Mouse (Mus musculus) gastrocnemius, adult 8-10 months (tissue): Measurements from ENCODE around the gene Marveld3. TPM values are rescaled to one million over a fixed set of nuclear protein-coding genes. Genes with fewer than 3 reads are reported as not detected.

Experiments
- DNase-seq, 2 experiments: peaks; one replicate each; pipeline ENCODE4 v3.0.0; 2022; ENCODE audit warnings: low spot score in 2 of 2
- total RNA-seq, 4 experiments: library from RNA; stranded (reverse); gene quantifications; 2 replicates each; pipeline ENCODE4 v1.2.4; 2022

Marveld3 gene
- total RNA-seq, 4 experiments from 2014 or later = not detected

DNA sequence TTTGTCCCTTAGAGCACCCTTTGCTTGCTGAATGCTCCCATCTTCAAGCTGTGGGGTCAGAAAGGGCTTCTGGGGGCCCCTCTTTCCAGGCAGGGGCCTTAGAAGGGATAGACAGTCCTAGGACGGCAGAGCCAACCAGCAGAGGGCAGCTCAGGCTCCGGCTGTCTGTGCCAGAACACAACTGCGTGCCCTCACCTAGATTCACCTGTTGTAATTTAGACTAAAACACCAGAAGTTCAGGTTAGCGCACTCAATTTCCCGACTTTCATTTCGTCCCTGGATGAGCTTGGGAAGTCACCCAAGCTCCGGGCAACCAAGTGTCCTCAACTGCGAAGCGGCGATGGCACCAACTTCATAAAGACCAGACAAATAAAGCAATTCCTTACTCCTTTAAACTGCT lies 6.8 kb upstream of the Marveld3 start:
- no peak for DNase-seq

DNA sequence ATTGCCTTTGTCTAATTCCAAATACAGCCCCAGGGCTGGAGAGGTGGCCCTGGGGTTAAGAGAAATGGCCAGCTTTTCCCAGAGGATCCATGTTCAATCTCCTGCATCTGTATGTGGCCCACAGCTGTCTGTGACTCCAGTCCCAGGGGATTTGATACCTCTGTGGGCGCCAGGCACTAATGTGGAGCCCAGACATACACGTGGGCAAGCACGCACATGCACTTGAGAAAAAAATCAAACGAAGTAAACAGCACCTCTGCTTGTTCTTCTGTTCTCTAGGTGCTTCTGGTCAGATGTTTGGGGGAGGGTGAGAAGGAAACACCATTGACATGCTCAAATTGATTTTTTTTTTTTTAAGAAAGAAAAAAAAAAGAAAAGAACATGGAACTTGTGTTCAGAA lies 2.1 kb upstream of the Marveld3 start:
- no peak for DNase-seq

DNA sequence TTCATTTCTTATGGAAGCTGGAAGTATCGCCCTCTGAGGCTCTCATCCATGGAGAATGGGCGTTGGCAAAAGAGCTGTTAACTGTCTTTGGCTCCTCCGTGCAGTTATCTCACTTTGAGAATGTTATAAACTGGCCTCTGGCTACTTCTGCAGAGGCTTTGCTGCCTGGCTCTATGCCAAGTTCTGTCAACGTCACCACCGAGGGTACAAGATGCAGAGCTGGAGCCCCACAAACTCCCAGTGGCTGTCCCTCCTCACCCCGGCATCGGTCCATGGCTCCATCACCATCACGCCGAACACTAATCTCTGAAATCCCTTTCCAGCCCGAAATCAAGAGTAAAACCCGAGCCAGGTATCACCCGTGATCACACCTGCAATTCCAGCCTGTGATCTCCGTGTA lies 1.4 kb upstream of the Marveld3 start:
- DNase-seq = no peak

DNA sequence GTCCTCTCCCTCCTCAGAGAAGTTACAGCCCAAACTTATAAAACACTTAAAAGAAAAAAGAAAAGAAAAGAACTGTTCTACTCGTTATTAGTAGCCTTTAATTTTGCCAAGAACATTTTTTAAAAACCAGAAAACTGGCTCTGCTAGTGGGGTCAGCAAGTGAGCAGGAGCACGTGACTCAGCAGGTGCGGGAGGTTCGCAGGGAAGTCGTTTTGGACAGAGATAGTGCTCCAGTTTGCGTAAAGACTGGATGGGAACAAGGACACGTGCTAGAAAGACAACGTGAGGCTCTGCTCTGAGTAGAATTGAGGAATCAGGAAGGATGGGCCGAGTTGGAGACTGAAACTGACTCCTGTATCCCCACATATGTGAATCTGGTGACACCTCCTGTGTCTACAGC lies 893 bp upstream of the Marveld3 start:
- DNase-seq = no peak

DNA sequence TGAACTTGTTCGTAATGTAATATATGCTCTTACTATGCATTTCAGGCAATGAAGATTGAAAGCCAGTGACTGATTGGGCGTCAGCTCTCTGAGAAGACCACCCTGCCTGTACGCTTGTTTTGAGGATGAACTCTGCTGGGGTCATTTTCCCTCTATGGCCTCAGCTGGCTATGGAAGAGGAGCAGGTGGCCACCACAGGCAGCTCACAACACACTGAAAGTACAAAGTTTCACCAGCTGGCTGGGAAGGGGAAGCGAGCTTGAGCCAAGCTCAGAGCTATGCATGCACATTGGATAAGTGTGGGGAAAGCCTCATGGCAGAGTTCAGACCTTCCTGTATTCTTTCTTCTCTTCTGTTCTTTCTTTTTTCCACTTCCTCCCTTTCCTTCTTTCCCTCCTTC lies 2.9 kb downstream of the Marveld3 start:
- no peak for DNase-seq

DNA sequence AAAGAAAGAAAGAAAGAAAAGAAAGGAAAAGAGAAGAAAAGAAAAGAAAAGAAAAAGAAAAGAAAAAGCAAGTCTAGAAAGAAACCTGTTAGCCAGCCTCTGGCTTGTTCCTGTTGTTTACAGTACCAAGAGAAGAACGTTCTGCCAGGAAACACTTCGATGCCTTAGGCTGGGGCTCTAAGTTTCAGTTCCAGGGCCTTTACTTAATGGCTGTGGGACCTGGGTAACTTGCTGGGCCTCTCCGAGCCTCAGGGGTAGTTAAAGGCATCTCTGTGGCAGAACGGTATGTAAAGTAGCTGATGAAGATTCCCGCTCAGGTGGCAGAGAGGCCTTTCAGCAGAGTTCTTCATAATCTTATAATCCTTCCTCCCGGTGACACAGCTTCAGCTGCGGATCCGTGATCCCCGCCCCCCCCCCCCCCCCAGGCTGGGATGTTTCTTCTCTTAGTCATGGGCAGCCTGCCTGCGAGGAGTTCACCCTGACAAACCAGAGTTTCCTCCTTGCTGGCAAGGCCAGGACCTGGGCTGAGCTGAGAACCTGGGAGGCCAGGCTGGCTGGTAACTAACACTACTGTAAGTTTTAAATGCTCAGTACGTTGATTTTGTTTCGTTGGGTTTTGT lies 3.9 kb downstream of the Marveld3 start:
- DNase-seq = no peak

DNA sequence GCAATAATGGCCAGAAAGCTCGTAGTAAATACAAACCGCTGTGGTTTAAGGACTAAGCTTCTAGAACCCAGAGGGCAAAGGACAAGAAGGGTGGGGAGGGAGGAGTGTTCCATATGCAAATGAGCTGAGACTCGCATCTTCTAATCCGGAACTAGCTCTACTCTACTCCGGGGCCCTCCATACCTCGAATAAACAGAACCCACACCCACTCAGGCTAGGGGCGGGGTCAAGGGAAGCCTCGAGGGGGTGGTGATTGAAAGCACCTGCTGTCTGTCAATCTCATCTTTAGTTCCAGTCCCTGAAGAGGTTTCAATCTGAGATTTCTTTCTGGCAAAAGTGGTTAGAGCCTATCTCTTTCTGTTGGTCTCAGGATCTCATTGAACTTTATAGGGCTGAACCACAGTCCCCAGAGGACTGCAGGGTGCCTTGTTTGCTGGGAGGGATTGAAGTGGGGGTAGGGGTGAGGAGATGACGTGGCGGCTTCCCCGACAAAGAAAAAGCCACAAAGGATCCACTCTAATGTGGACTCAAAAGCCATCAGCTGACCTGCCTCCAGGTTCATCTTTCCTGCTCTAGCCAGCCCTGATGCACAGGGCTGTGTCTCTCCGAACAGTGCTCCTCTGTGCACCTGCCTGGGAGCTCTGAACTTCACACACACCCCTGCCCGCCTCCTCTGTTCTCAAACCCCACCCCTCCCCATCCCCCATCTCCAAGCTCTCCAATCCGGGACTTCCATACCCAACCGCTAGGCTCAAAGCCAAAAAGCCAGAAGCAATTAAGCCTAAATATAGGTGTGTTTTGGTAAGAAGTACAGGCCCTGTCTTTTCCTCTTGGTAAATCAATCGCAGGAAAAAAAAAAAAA lies 4.6 kb downstream of the Marveld3 start:
- DNase-seq = no peak

DNA sequence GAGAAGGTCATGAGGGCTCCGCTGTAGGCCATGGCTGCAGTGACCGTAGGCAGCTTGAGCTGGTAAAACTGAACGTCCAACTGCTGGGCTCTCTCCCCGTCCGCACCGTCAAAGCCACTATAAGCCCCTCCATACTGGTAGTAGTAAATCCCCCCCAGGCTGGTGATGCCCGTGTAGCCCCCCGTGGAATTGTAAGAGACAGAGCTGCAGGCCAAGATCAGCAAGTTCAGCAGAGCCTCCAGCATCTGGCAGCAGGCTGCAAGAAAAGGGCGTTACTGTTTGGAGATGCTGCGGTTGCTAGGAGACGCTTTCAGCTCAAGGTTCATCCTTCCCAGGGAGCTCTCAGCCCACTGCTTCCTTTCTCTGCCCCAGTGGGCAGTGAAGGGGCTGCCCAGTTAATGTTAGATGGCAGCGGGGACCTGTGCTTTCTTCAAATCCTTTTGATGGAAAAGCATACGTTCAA lies 7.5 kb downstream of the Marveld3 start:
- no peak for DNase-seq

DNA sequence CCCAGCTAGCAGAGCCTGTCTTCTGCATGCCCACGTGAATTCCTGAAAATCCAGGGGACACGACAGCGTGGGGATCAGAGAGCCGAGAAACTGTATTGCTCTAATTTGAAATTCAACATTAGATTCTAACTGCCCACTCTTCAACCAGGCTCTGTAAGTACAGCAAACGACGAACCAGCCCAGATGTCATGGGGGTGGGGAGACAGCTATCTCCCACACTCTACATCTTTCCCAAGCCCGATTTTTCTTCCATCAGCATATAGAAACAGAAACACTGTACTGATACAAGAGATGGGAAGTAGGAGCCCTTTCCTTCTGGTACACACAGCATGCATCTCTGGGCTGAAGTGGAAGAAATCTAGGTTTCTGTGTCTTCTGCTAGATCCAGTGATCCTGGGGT lies 9.8 kb downstream of the Marveld3 start:
- no peak for DNase-seq

DNA sequence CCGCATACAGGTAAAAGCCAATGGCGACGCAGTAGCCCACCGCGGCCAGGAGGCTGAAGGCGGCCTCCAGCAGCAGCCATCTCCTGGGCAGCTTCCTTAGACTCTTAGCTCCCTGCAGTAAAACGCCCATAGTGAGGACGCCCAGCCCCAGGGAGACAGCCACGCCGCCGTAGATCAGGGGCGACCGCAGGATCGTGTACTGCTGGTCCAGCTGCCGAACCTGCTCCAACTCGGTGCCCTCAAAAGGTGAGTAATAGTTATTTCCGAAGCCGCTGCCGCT lies 13.8 kb downstream of the Marveld3 start:
- DNase-seq = no peak

DNA sequence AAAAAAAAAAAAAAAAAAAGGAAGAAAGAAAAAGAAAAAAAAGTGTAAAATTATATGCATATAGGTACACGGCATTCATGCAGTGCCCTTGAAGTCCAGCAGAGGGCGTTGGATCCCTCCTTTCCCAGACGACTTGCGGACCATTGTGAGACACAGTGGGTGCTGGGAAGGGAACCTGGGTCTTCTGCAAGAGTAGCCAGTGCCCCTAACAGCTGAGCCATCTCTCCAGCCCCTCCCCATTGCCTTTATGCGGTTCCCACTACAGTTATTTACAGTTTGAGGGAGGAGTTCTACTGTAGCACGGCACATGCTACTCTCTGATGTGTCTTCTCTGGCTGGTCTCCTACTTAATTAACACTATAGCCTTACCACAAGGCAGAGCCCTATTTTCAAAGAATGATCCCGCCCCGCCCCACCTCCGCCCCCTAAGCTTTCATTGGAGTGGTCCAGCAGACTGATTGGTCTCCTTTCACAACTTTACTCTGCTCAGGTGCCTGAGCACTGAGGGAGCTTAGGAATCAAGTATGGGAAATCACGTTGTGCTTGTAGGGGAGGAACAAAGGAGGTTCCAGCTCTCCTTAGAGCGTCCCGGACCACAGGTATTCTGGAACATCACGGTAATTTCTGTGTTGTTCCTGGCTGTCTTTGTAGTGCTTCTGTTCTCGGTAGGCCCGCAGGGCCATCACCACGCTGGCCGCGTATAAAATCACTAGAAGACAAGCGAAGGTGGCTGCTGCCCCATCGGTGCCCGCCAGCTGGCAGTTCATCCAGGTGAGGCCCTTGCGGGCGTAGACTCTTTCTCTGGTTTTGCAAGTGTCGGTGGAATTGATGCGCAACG lies 14.3 kb downstream of the Marveld3 start:
- DNase-seq = no peak

DNA sequence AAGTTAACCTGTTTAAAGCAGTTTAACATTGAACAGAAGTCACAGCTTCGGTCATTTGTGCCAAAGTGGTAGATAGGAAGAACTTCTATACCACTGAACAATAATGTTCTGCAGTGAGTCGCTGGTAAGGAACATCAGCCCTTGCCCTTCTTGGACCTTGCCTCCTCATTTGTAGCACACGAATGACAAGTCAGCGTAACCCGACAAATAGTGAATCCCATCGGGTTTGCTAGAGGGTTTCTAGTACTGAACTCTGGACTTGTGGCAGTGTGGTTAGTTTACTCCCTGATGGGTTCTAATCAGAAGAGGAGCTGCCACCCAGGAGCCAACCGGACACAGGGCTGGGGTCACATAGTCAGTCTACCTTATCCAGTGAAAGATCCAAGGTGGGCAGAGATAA lies 15.7 kb downstream of the Marveld3 start:
- no peak for DNase-seq

DNA sequence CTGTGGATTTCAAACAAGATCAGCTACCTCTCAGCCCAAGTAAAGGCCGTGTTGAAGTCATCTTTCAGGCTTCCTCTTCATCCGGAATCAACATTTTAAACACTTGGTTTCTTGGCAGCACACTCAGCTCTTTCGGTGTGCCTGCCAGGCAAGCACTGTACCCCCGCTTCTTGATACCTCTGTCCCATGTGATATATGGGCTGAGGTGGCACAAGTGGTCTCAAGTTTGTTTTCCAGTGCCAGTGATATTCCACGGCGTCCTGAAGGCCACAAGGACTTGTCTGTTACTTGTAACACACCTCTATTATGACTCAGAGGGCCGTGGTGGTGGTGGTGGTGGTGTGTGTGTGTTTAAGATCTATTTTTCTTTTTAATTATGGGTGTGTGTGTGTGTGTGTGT lies 16.3 kb downstream of the Marveld3 start:
- no peak for DNase-seq

DNA sequence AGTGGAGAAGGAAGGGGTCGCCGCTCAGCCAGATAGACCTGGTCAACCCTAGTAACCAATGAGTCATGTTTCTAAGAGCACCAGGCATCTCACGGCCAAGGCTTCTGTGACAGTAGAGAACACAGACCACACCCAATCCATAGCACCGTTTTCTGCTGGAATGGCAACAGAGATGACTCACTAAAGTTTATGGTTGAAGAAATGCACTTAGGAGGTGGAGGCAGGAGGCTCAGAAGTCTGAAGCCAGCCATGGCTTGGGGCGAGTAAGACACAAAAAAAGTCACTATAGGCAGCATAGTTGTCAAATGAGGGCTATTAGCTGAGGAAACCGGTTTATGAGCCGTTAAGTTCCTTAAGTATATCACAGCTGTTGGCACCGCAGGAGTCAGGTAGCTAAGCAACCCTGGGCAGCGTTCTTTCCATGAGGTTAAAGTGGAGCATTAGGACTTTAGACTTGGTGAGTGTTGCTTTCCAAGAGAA lies 16.8 kb downstream of the Marveld3 start:
- DNase-seq = no peak

DNA sequence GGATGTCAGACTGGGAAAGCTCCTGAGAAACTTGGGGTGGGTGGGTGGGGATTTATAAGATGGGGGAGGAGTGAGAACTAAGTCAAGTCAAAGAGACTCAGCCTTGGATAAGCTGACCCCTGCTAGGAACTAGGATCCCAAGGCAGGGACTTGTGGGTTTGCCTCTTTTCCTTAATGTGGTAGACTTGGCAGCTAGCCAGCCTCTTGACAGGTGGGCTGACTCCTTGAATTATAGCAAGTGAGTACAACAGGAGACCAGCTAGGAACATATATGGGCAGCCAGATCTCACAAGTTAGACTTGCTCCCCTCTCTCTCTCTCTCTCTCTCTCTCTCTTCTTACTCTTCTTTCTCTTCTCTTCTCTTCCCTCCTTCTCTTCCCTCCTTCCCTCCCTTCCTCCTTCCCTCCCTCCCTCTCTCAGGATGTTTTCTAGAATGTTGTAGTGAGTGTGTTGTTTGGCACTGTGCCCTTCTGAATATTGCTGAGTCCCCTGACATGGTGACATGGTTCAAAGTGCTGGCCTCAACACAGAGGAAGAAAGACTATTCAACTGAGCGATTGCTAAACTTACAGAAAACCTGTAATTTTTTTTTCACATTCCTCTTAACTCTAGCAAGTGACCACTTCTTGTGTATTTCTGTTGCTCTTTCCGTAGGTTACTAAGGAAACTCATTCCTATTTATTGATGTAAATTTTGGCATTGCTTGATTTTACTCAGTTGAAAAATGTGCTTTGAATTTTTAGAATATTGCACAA lies 20.2 kb downstream of the Marveld3 start:
- DNase-seq = no peak

DNA sequence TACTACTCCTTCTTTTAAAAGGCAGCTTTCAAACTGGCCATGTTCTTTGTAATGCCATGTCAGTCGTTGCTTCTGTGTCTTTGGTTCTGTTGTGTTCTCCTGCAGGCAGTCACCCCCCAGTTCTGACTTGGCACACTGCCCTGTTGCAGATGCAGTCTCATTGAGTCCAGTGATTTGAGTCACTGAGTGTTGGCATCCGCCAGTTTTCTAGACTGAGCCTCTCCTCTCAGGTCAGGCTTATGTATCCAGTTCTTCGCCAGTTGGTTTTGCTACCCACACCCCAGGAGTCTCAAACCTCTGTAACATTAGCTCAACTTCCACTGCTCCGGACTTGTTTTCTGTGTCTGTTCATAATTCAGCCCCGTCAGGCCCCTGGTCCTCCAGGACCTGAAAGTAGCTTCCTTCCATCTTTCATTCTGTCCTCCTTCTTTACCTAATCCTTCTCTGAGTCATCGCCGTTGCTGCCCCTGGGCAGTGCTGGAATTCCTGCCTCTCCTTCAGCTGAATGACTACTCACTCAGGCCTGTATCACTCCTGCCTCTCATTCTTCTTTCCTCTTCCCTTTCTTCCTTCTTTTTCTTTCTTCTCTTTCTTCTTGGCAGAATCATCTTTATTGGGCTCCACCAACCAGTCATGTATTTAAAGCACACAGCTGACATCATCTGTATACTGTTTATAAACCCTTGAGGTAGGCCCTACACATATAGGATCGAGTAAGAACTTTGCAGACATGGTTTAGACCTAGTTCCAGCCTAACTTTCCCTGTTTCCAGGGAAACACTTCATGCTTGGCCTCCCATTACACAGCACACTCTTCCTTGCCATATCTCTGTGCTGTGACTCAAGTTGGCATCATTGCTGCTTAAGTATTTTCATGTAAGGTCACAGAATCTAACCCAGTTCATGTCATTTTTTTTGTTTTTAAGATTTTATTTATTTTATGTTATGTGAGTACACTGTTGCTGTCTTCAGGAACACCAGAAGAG lies 41.3 kb downstream of the Marveld3 start:
- no peak for DNase-seq

DNA sequence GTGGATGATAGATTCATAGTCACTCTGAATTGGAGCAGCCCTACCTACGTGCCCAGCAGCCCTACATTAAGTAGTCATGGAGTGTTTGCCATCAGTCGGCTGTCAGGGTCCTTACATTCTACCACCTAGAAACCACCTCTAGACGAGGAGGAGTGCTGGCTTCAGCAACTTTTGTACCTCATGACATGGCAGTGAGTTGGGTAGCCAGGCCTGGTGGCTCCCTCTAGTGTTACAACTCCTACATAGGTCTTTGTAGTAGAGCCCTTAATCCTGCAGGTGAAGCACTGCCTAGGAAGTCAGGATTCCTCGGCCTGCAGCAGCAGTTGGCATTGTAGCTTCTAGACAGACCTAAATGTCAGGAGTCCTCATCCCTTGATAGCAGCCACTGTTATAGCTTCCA lies 44.7 kb downstream of the Marveld3 start:
- peak; percentile 17 to 35 for DNase-seq

DNA sequence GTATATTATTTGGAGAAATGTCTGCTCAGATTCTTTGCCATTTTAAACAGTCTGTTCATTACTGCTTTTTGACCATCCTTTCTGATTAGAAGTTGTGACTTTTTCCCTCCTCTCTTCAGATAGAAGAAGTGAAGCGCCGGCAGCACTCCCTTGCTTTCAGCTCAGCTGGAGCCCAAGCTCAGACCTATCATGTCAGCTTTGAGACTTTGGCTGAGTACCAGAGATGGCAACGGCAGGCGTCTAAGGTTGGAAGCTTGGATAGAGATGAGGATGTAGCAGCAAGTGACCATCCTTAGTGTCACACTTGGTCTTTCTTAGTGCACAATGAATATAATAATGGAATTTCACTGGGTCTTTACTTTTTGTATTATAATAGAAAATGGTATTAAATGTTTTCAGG lies 54.6 kb downstream of the Marveld3 start:
- no peak for DNase-seq

DNA sequence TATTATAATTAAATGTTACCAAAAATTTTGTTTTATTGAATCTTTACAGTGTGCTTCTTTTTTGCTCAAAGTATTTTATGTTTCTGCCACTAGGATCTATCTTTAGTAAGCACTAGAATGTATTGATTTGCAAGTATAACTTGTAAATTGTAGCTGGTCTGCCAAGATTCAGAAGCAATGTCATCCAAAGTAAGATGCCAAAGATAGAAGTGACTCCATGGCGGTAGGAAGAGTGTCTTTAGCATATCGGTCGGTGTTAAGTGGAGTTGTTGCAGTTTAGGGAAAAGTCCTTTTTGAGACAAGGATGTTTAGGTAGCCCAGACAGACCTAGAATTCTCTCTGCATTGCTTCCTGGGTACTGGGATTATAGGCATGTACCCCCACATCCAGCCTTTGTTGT lies 55.1 kb downstream of the Marveld3 start:
- no peak for DNase-seq

DNA sequence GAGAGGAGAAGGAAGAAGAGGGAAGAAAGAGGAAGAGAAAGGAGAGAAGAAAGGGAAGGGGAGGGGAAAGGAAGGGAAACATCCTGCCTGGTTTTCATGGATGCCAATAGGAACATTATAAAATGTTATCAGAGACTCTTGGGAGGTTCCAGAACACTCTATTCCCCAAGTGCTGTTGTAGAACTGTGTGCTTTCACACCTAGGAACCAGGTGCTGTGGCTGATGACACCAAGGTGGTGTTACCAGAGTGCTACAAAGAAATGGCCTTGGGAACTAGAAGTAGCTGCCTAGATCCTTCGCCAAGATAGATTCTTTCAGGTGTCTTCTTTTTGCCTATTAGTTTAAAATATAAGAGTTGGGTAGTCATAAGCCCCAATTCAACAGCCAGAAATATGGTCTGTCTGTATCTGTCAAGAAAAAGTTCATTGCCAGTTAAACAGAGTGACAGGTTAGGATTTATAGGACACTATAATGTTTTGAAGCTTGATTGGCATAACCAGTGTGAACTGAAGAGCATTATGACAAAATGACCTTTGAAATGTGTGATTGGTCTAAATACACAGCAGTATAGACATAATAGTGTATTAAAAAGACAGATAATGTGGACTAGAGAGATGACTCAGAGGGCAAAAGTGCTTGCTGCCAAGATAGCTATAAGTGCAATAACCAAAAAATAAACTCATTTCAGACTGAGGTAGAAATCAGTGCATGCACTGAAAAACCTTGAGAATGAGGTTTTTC lies 56.9 kb downstream of the Marveld3 start:
- DNase-seq = no peak
